Mouse (Mus musculus) heart, embryonic 16.5 days (tissue): Measurements from ENCODE around the gene Olfr1416. TPM values are rescaled to one million over a fixed set of nuclear protein-coding genes. Genes with fewer than 3 reads are reported as not detected.

ENCODE experiments used
- ATAC-seq: fragments of 200-750 bp; cut with Nextera tagmentation; replicated peaks from 2 replicates; pipeline ENCODE4 v1.8.0; 2017; ENCODE audit warnings: moderate number of reproducible peaks; ENCODE audit not compliant: insufficient read depth, low FRiP score; ENCODE audit errors: extremely low read depth
- H3K27ac ChIP-seq: fragments of 300-500 bp; sonication (generic); 2 replicates; pipeline ENCODE4 v1.5.1; 2014; ENCODE audit warnings: mild to moderate bottlenecking, low read length, control low read depth, moderate library complexity
- H3K27me3 ChIP-seq: fragments of 300-500 bp; sonication (generic); 2 replicates; pipeline ENCODE4 v1.6.1; 2014; ENCODE audit warnings: low read length, mixed read lengths; ENCODE audit not compliant: control insufficient read depth, insufficient read depth
- H3K36me3 ChIP-seq: fragments of 300-500 bp; sonication (generic); 2 replicates; pipeline ENCODE4 v1.6.1; 2014; ENCODE audit not compliant: control insufficient read depth, insufficient read depth
- H3K4me1 ChIP-seq: fragments of 300-500 bp; sonication (generic); 2 replicates; pipeline ENCODE4 v1.6.1; 2014; ENCODE audit warnings: low read length, mixed read lengths; ENCODE audit not compliant: control insufficient read depth, insufficient read depth
- H3K4me2 ChIP-seq: fragments of 300-500 bp; sonication (generic); 2 replicates; pipeline ENCODE4 v1.6.1; 2014; ENCODE audit warnings: low read depth, mild to moderate bottlenecking, control low read depth, low read length
- H3K4me3 ChIP-seq: fragments of 300-500 bp; sonication (generic); 2 replicates; pipeline ENCODE4 v1.5.1; 2014; ENCODE audit warnings: mild to moderate bottlenecking, control low read depth, low read length
- H3K9ac ChIP-seq: fragments of 300-500 bp; sonication (generic); 2 replicates; pipeline ENCODE4 v1.6.1; 2014; ENCODE audit warnings: low read length, control low read depth
- H3K9me3 ChIP-seq: fragments of 300-500 bp; sonication (generic); replicated peaks from 2 replicates; pipeline ENCODE4 v1.6.1; 2016; ENCODE audit warnings: low read length; ENCODE audit not compliant: control insufficient read depth
- WGBS: fragments of 180-500 bp; shearing (Covaris S2); extraction: QIAGEN DNeasy Blood & Tissue Kit; methylation state at CpG from one replicate; pipeline ENCODE4 v1.1.7; 2014; 5-methylcytosine and 5-hydroxymethylcytosine counted together
- microRNA-seq: library from miRNA; unstranded; fragments of <30 nt; microRNA quantifications from one replicate; pipeline ENCODE4, GENCODE M21; 2017
- polyA plus RNA-seq: library from polyadenylated mRNA; unstranded; fragments of >200 nt; fragmentation: Nextera tagmentation; extraction: Ambion mirVana; gene quantifications from 2 replicates; pipeline ENCODE4 v1.2.1, GENCODE M21; 2015

The Olfr1416 gene
- polyA plus RNA-seq, 1 experiment from 2014 or later = not detected

- 25% methylated on average over 9 of the region's 9 CpGs for WGBS
- no peak overlapping the region for H3K4me2 ChIP-seq
- ATAC-seq = peak; percentile 77
Observed at GRCm38 (mm10) chr1:92437678-92438271, 47.1 kb downstream of the Olfr1416 start.

GRCm38 (mm10) chr1:92436831-92437321 lies 48.0 kb downstream of the Olfr1416 start:
- Histone ChIP-seq H3K4me3 (no peak overlapping the region), H3K27ac (peak overlapping the region; percentile 85), H3K27me3 (no peaks in the 10 kb centered on the region), H3K36me3 (peaks cover 6% of the 10 kb centered on the region), H3K9me3 (no peaks in the 10 kb centered on the region), H3K4me2 (no peak overlapping the region), H3K4me1 (peaks cover 21% of the 10 kb centered on the region), H3K9ac (no peak overlapping the region; the same call in 1 of the 2 replicates)
- no peak for ATAC-seq
- WGBS = 57% methylated on average over 4 of the region's 4 CpGs

More at GRCm38 (mm10) chr1:92437678-92438271, 47.1 kb downstream of the Olfr1416 start:
- peaks cover 21% of the 10 kb centered on the region for H3K4me1 ChIP-seq
- H3K27me3 ChIP-seq = no peaks in the 10 kb centered on the region
- H3K36me3 ChIP-seq = peaks cover 14% of the 10 kb centered on the region
- no peak overlapping the region for H3K4me3 ChIP-seq
- peak overlapping the region; percentile 35; the same call in 1 of the 2 replicates for H3K9ac ChIP-seq
- H3K27ac ChIP-seq = peak overlapping the region; percentile 85
- H3K9me3 ChIP-seq = no peaks in the 10 kb centered on the region

- H3K9me3 ChIP-seq = no peaks in the 10 kb centered on the region
- 60% methylated on average over 1 of the region's 1 CpGs for WGBS
- no peak overlapping the region for H3K9ac ChIP-seq
- no peak overlapping the region for H3K27ac ChIP-seq
- H3K27me3 ChIP-seq = no peaks in the 10 kb centered on the region
- H3K4me1 ChIP-seq = peaks cover 21% of the 10 kb centered on the region
- H3K36me3 ChIP-seq = no peaks in the 10 kb centered on the region
- no peak overlapping the region for H3K4me3 ChIP-seq
- ATAC-seq = no peak
- H3K4me2 ChIP-seq = no peak overlapping the region
Observed at GRCm38 (mm10) chr1:92434986-92435385, 49.9 kb downstream of the Olfr1416 start.

- no peak overlapping the region for H3K9ac ChIP-seq
- H3K27ac ChIP-seq = no peak overlapping the region
- H3K4me3 ChIP-seq = no peak overlapping the region
- no peaks in the 10 kb centered on the region for H3K9me3 ChIP-seq
- no peak overlapping the region for H3K4me2 ChIP-seq
- WGBS = 76% methylated on average over 9 of the region's 9 CpGs
- no peaks in the 10 kb centered on the region for H3K36me3 ChIP-seq
- peaks cover 12% of the 10 kb centered on the region for H3K4me1 ChIP-seq
- ATAC-seq = no peak
- H3K27me3 ChIP-seq = no peaks in the 10 kb centered on the region
Observed at GRCm38 (mm10) chr1:92432791-92433190, 52.1 kb downstream of the Olfr1416 start.

GRCm38 (mm10) chr1:92432098-92432497 lies 52.8 kb downstream of the Olfr1416 start:
- Histone ChIP-seq H3K9me3 (no peaks in the 10 kb centered on the region), H3K4me3 (no peak overlapping the region), H3K27ac (no peak overlapping the region), H3K4me2 (no peak overlapping the region), H3K27me3 (no peaks in the 10 kb centered on the region), H3K9ac (no peak overlapping the region), H3K36me3 (no peaks in the 10 kb centered on the region), H3K4me1 (peaks cover 5% of the 10 kb centered on the region)
- WGBS = 76% methylated on average over 4 of the region's 4 CpGs
- no peak for ATAC-seq

GRCm38 (mm10) chr1:92431420-92431819 lies 53.5 kb downstream of the Olfr1416 start:
- no peaks in the 10 kb centered on the region for H3K36me3 ChIP-seq
- ATAC-seq = no peak
- no peak overlapping the region for H3K27ac ChIP-seq
- 70% methylated on average over 3 of the region's 3 CpGs for WGBS
- H3K4me2 ChIP-seq = no peak overlapping the region
- no peaks in the 10 kb centered on the region for H3K27me3 ChIP-seq
- no peaks in the 10 kb centered on the region for H3K9me3 ChIP-seq
- H3K4me3 ChIP-seq = no peak overlapping the region
- no peak overlapping the region for H3K9ac ChIP-seq
- H3K4me1 ChIP-seq = no peaks in the 10 kb centered on the region

GRCm38 (mm10) chr1:92430991-92431390 lies 53.9 kb downstream of the Olfr1416 start:
- H3K27ac ChIP-seq = no peak overlapping the region
- no peaks in the 10 kb centered on the region for H3K4me1 ChIP-seq
- H3K36me3 ChIP-seq = no peaks in the 10 kb centered on the region
- no peaks in the 10 kb centered on the region for H3K9me3 ChIP-seq
- no peak overlapping the region for H3K4me3 ChIP-seq
- ATAC-seq = no peak
- no peak overlapping the region for H3K9ac ChIP-seq
- WGBS = 93% methylated on average over 1 of the region's 1 CpGs
- no peak overlapping the region for H3K4me2 ChIP-seq
- H3K27me3 ChIP-seq = no peaks in the 10 kb centered on the region

Small RNA genes within 50 kb of the gene (microRNA-seq; reads per million reads assigned to microRNA genes)
- 3.7 reads per million, percentile 14 among the genes with 10 or more reads in this experiment for gene Mir6900

Other genes starting within 250 kb of the Olfr1416 start
- gene Ndufa10, start 11.3 kb downstream of the Olfr1416 start, polyA plus RNA-seq = 654 and 684 TPM in 2 replicates
- gene Olfr1415, start 11.0 kb upstream of the Olfr1416 start, polyA plus RNA-seq = not detected in 2 replicates
- gene Olfr1414, start 33.5 kb upstream of the Olfr1416 start, polyA plus RNA-seq = not detected in 2 replicates
- gene Olfr1413, start 86.2 kb upstream of the Olfr1416 start, polyA plus RNA-seq = not detected in 2 replicates
- gene Olfr1412, start 100.7 kb upstream of the Olfr1416 start, polyA plus RNA-seq = not detected in 2 replicates
- not detected in 2 replicates for gene Olfr1411, start 109.3 kb upstream of the Olfr1416 start, polyA plus RNA-seq
- not detected in 2 replicates for gene Olfr1410, start 120.7 kb upstream of the Olfr1416 start, polyA plus RNA-seq
- gene Olfr12, start 132.7 kb upstream of the Olfr1416 start, polyA plus RNA-seq = not detected in 2 replicates
- 342 and 383 TPM in 2 replicates for gene Cops9, start 156.9 kb upstream of the Olfr1416 start, polyA plus RNA-seq
- gene Otos, start 163.7 kb upstream of the Olfr1416 start, polyA plus RNA-seq = 0.24 and 0.47 TPM in 2 replicates